Mouse (Mus musculus): ENCODE measurements around the gene Il10ra.

DNA sequence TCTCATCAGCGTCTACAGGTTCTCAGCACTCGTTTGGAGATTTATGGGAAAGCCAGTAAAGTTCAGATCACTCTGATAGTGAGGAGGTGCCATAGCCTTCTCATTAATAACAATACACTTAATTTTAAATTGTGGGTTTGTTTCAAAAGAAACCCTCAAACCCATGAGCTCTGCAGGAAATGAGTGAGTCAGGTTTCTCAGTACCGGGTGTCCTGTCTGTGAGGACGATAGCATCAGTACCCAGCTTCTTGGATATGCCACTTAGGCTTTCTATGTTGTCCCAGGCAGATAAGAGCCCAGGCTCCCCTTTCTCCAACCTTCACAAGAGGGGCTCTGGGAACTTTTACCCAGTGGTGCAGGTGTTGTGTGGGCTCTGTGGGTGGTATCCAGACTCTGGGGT, 17.0 kb downstream of the Il10ra start:
- TF ChIP-seq POLR2A (IDR thresholded peaks at IDR 0.05; ENCODE audit: borderline replicate concordance, low read depth, low read length) (no peak), CTCF (IDR thresholded peaks at IDR 0.05; ENCODE audit: low read depth, low read length) (no peak)
